Mouse (Mus musculus) megakaryocyte, adult 5-6 weeks (primary cell): ENCODE results near the gene Morn5. TPM values are rescaled to one million over a fixed set of nuclear protein-coding genes. Genes with fewer than 3 reads are reported as not detected.

Experiments
- ATAC-seq: 2 replicates; pipeline ENCODE4 v1.8.0; 2016; ENCODE audit warnings: mild to moderate bottlenecking, inconsistent platforms; ENCODE audit not compliant: poor library complexity, severe bottlenecking
- total RNA-seq, 2 experiments: library from RNA; stranded (forward) in 1 of 2; stranded (reverse) in 1 of 2; fragments of 153-499, 151-499 nt in 1 of 2; fragments of 221-1000, 200-1000 nt in 1 of 2; gene quantifications; 2 replicates each; pipeline versions ENCODE4 v1.2.3 to v1.2.4; 2015 to 2017

The Morn5 gene
- total RNA-seq (2015) = 0.25 TPM in 1 of 2 replicates, not detected in the other
- not detected in 2 replicates for total RNA-seq (2017)

- peak; percentile 88 for ATAC-seq
Observed at GRCm38 (mm10) chr2:36048748-36049566, at the start of gene Morn5, which contains the start of gene Ndufa8. TSS of gene Morn5 (plus strand) at chr2:36049458. TSS of gene Ndufa8 (minus strand) at chr2:36049406.

- ATAC-seq = peak; percentile 49; the same call in 1 of the 2 replicates
Observed at GRCm38 (mm10) chr2:36000390-36000789, 48.9 kb upstream of the Morn5 start.

GRCm38 (mm10) chr2:36002188-36002587, 47.1 kb upstream of the Morn5 start:
- no peak for ATAC-seq

GRCm38 (mm10) chr2:36008071-36008470, 41.2 kb upstream of the Morn5 start:
- ATAC-seq = peak; percentile 70

- peak; percentile 83 for ATAC-seq
Observed at GRCm38 (mm10) chr2:36009386-36009785, 39.9 kb upstream of the Morn5 start.

GRCm38 (mm10) chr2:36010579-36010978, 38.7 kb upstream of the Morn5 start:
- no peak for ATAC-seq

GRCm38 (mm10) chr2:36011331-36011825, 37.9 kb upstream of the Morn5 start:
- no peak for ATAC-seq

GRCm38 (mm10) chr2:36013010-36013409, 36.2 kb upstream of the Morn5 start:
- no peak for ATAC-seq

- peak; percentile 75 for ATAC-seq
Observed at GRCm38 (mm10) chr2:36021385-36022159, 27.7 kb upstream of the Morn5 start.

- no peak for ATAC-seq
Observed at GRCm38 (mm10) chr2:36023291-36023690, 26.0 kb upstream of the Morn5 start.

- ATAC-seq = no peak
Observed at GRCm38 (mm10) chr2:36032884-36033283, 16.4 kb upstream of the Morn5 start.

- no peak for ATAC-seq
Observed at GRCm38 (mm10) chr2:36033966-36034365, 15.3 kb upstream of the Morn5 start.

- 0 out of 2 replicates have a peak, but pooled peaks have one; percentile 38 for ATAC-seq
Observed at GRCm38 (mm10) chr2:36034898-36035297, 14.4 kb upstream of the Morn5 start.

GRCm38 (mm10) chr2:36035413-36036081, 13.7 kb upstream of the Morn5 start:
- peak; percentile 79 for ATAC-seq

- no peak for ATAC-seq
Observed at GRCm38 (mm10) chr2:36039297-36039985, 9.8 kb upstream of the Morn5 start.

GRCm38 (mm10) chr2:36040872-36041271, 8.4 kb upstream of the Morn5 start:
- ATAC-seq = 0 out of 2 replicates have a peak, but pooled peaks have one; percentile 51

- no peak for ATAC-seq
Observed at GRCm38 (mm10) chr2:36048164-36048563, 1.1 kb upstream of the Morn5 start.

GRCm38 (mm10) chr2:36049567-36049954, 303 bp downstream of the Morn5 start:
- no peak for ATAC-seq

- no peak for ATAC-seq
Observed at GRCm38 (mm10) chr2:36053249-36053648, 4.0 kb downstream of the Morn5 start.

- no peak for ATAC-seq
Observed at GRCm38 (mm10) chr2:36056248-36056647, 7.0 kb downstream of the Morn5 start.
